Mouse (Mus musculus): Measurements from ENCODE around the gene 4921539E11Rik. TPM values are rescaled to one million over a fixed set of nuclear protein-coding genes. Genes with fewer than 3 reads are reported as not detected.

The 4921539E11Rik gene
- not detected in 2 replicates for polyA plus RNA-seq (2015; fragmentation: Nextera tagmentation; extraction: Ambion mirVana)

DNA sequence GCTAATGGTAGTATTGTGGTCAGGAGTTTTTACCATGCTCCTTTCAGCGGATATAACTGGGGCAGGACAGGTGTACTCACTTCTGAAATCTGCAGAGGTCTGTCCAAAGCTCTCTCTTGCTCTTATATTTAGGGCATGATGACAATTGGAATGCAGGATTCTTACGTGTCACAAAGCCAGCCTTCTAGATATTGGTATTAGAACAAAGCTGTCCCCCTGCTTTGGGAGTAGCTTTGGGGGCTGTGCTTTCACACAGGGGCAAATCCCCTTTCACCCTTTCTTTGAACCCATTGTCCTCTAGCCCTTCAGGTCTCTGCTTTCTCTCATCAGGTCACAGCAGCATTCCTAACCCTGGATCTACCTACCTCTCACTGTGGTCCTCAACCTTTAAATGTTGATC is at the start of gene 4921539E11Rik:
TSS of gene 4921539E11Rik (minus strand) at position 101 of the 400 bp plus-strand sequence.

DNA sequence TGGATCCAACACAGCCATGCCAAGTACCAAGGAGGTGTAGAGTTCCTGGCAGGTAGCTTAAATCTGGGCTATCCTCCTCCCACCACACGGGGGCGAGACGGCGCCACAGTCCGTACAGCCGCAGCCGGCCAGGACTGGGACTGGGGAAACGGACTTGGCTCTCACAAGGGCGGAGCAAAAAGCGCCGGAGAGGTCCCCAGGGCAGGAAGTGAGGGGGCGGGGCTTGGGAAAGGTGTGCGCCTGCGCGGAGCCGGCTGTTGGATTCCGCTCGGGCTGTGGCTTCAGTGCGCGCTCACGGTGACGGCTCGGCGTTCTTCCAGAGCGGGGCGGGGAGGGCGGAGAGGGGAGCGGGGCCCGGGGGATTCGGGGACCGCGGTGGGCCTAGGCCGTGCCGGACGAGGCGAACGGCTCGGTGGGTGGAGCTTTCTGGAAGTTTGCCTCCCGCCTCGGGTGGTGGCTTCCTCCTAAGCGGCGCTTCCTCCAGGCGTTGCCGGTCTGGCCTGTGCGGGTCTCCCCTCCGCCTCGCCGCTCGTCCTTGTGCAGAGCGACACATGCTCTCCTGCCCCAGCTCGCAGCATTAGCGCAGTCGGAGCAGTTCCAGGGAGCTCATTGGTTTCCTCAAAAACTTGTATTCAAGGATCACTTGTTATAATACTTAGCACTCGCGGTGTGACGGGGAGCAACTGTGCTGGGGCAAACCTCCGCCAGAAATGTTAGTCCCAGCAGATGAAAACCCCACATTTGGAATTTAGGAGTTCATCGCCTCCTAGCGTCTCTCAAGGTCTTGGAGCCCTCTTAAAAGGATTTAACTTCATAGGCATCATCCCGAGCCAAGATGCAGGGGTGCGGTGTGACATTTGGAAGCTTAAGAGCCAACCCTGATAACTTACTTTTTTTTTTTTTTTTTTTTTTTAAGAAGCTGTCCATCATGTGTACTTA is 23.2 kb upstream of the 4921539E11Rik start, which contains the start of gene Oma1:
TSS of gene Oma1 (plus strand) at position 226 of the 939 bp plus-strand sequence.

DNA sequence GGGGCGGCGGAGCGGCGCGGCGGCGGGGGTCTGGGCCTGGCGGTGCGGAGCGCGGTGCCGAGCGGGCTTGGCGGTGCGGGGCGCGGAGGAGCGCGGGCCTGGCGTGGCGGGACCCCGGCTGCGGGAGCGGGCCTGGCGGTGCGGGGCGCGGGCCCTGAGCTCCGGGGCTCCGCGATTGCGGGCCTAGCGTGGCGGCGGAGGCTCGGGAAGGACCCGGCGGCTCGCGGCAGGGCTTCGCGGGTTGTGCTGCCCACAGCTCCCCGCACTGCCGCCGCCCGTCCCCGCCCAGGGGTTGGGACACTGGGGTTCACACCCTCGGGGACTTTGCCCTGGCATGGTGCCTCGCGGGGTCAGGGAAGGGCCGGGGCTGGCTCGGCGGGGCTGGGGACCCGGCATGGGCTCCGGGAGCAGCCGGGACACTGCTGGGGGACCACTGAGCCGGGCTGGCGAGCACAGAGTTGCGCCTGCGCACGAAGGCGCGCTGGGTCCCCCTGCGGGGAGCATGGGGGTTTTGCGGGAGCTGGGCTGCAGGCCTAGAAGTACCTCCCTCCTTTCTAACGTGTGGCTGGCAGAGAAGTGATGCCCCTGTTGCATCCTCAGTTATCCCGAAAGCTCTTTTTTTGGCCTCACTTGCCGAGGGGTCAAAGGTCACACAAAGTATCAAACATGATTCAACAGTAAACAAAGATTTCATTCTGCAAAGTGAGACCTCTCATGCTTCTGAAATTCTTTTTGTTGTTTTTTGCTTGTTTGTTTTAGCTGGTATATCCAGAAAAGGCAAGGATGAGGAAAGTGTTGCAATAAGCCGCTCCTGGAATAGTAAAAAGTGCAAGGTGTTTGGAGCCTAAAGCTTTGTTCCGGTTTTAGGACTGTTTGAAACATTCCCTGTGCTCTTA is 75.5 kb downstream of the 4921539E11Rik start, which contains the start of gene Slc35d1:
TSS of gene Slc35d1 (minus strand) at position 240 of the 896 bp plus-strand sequence.

Other genes with a start within 250 kb of the 4921539E11Rik start
- 24.7 and 27.1 TPM in 2 replicates for gene Mier1, start 176.5 kb downstream of the 4921539E11Rik start, polyA plus RNA-seq (2015; fragmentation: Nextera tagmentation; extraction: Ambion mirVana)
- 0.35 and 0.38 TPM in 2 replicates for gene Wdr78, start 176.3 kb downstream of the 4921539E11Rik start, polyA plus RNA-seq (2015; fragmentation: Nextera tagmentation; extraction: Ambion mirVana)
- gene Slc35d1, start 75.7 kb downstream of the 4921539E11Rik start, polyA plus RNA-seq (2015; fragmentation: Nextera tagmentation; extraction: Ambion mirVana), result 3.3 and 4.0 TPM in 2 replicates
- 15.0 and 15.2 TPM in 2 replicates for gene Oma1, start 22.9 kb upstream of the 4921539E11Rik start, polyA plus RNA-seq (2015; fragmentation: Nextera tagmentation; extraction: Ambion mirVana)